Mouse (Mus musculus): ENCODE measurements around the gene Atp6v0d1. TPM values are rescaled to one million over a fixed set of nuclear protein-coding genes. Genes with fewer than 3 reads are reported as not detected.
"Not testable (repeated sequence)": the region's sequence is repeated elsewhere in the genome, so short reads cannot be mapped to it uniquely, and the experiment has no call there.

Gene Atp6v0d1
- polyA plus RNA-seq, 1 experiment from 2014 or later, result 110 TPM

GRCm38 (mm10) chr8:105566703-105567595 is 1.1 kb upstream of the Atp6v0d1 start:
- peaks cover 2% of the 10 kb centered on the region; the same call in 1 of the 2 replicates for H3K36me3 ChIP-seq
- peaks cover 9% of the 10 kb centered on the region; the same call in 1 of the 2 replicates for H3K27me3 ChIP-seq
- ATAC-seq (ENCODE audit: low FRiP score, low read depth), result no peak
- H3K9ac ChIP-seq (replicated peaks), result peak overlapping the region; percentile 66
- H3K4me3 ChIP-seq, result peak overlapping the region; percentile 78
- H3K4me2 ChIP-seq (replicated peaks), result peak overlapping the region; percentile 85
- no peaks in the 10 kb centered on the region for H3K9me3 ChIP-seq
- WGBS, result 29% methylated on average over 27 of the region's 27 CpGs
- peaks cover 20% of the 10 kb centered on the region for H3K4me1 ChIP-seq
- no peak overlapping the region for H3K27ac ChIP-seq (replicated peaks)

GRCm38 (mm10) chr8:105565401-105565881 is 406 bp downstream of the Atp6v0d1 start:
- WGBS, result 1% methylated on average over 31 of the region's 31 CpGs
- Histone ChIP-seq H3K27ac (replicated peaks) (peak overlapping the region; percentile 77), H3K4me3 (peak overlapping the region; percentile 78), H3K4me1 (peaks cover 20% of the 10 kb centered on the region), H3K9me3 (no peaks in the 10 kb centered on the region), H3K36me3 (peaks cover 5% of the 10 kb centered on the region; the same call in 1 of the 2 replicates), H3K4me2 (replicated peaks) (peak overlapping the region; percentile 85), H3K9ac (replicated peaks) (peak overlapping the region; percentile 80), H3K27me3 (peaks cover 9% of the 10 kb centered on the region; the same call in 1 of the 2 replicates)
- peak; percentile 80 for ATAC-seq (ENCODE audit: low FRiP score, low read depth)

GRCm38 (mm10) chr8:105564573-105565229 is 1.1 kb downstream of the Atp6v0d1 start:
- peak overlapping the region; percentile 80 for H3K9ac ChIP-seq (replicated peaks)
- not testable (repeated sequence) for H3K36me3 ChIP-seq; H3K9me3 ChIP-seq; ATAC-seq (ENCODE audit: low FRiP score, low read depth); H3K27me3 ChIP-seq
- peak overlapping the region; percentile 78 for H3K4me3 ChIP-seq
- peaks cover 20% of the 10 kb centered on the region for H3K4me1 ChIP-seq
- peak overlapping the region; percentile 85 for H3K4me2 ChIP-seq (replicated peaks)
- 88% methylated on average over 9 of the region's 9 CpGs for WGBS
- 0 out of 2 replicates have a peak overlapping the region, but pooled peaks have one; percentile 77 for H3K27ac ChIP-seq (replicated peaks)

- H3K4me2 ChIP-seq (replicated peaks), result no peak overlapping the region
- no peaks in the 10 kb centered on the region for H3K9me3 ChIP-seq
- H3K4me1 ChIP-seq, result peaks cover 20% of the 10 kb centered on the region
- no peak overlapping the region for H3K4me3 ChIP-seq
- ATAC-seq (ENCODE audit: low FRiP score, low read depth), result no peak
- peaks cover 5% of the 10 kb centered on the region; the same call in 1 of the 2 replicates for H3K36me3 ChIP-seq
- H3K27ac ChIP-seq (replicated peaks), result no peak overlapping the region
- H3K27me3 ChIP-seq, result peaks cover 9% of the 10 kb centered on the region; the same call in 1 of the 2 replicates
- WGBS, result 95% methylated on average over 1 of the region's 1 CpGs
- H3K9ac ChIP-seq (replicated peaks), result no peak overlapping the region
Observed at GRCm38 (mm10) chr8:105563871-105564270, 2.0 kb downstream of the Atp6v0d1 start.

- Histone ChIP-seq H3K9ac (replicated peaks) (no peak overlapping the region), H3K4me2 (replicated peaks) (no peak overlapping the region), H3K9me3 (no peaks in the 10 kb centered on the region), H3K27ac (replicated peaks) (no peak overlapping the region), H3K4me1 (peaks cover 20% of the 10 kb centered on the region), H3K4me3 (no peak overlapping the region), H3K27me3 (peaks cover 9% of the 10 kb centered on the region; the same call in 1 of the 2 replicates), H3K36me3 (peaks cover 12% of the 10 kb centered on the region; the same call in 1 of the 2 replicates)
- no peak for ATAC-seq (ENCODE audit: low FRiP score, low read depth)
- WGBS, result 91% methylated on average over 3 of the region's 3 CpGs
Observed at GRCm38 (mm10) chr8:105562863-105563262, 3.0 kb downstream of the Atp6v0d1 start.

- no peak overlapping the region for H3K9ac ChIP-seq (replicated peaks)
- no peak overlapping the region for H3K4me2 ChIP-seq (replicated peaks)
- H3K27me3 ChIP-seq, result no peaks in the 10 kb centered on the region
- no peak for ATAC-seq (ENCODE audit: low FRiP score, low read depth)
- H3K36me3 ChIP-seq, result 0 out of 2 replicates have a peak, but pooled peaks cover 7% of the 10 kb centered on the region
- H3K27ac ChIP-seq (replicated peaks), result no peak overlapping the region
- 80% methylated on average over 3 of the region's 3 CpGs for WGBS
- no peaks in the 10 kb centered on the region for H3K9me3 ChIP-seq
- H3K4me1 ChIP-seq, result no peaks in the 10 kb centered on the region
- no peak overlapping the region for H3K4me3 ChIP-seq
Observed at GRCm38 (mm10) chr8:105555230-105555629, 10.6 kb downstream of the Atp6v0d1 start.

- no peak overlapping the region for H3K9ac ChIP-seq (replicated peaks)
- H3K4me3 ChIP-seq, result no peak overlapping the region
- 0 out of 2 replicates have a peak, but pooled peaks cover 7% of the 10 kb centered on the region for H3K36me3 ChIP-seq
- H3K9me3 ChIP-seq, result no peaks in the 10 kb centered on the region
- H3K27ac ChIP-seq (replicated peaks), result no peak overlapping the region
- no peak overlapping the region for H3K4me2 ChIP-seq (replicated peaks)
- H3K27me3 ChIP-seq, result no peaks in the 10 kb centered on the region
- peak; percentile 27; the same call in 1 of the 2 replicates for ATAC-seq (ENCODE audit: low FRiP score, low read depth)
- no peaks in the 10 kb centered on the region for H3K4me1 ChIP-seq
Observed at GRCm38 (mm10) chr8:105554087-105554486, 11.8 kb downstream of the Atp6v0d1 start.

- ATAC-seq (ENCODE audit: low FRiP score, low read depth), result no peak
- no peak overlapping the region for H3K9ac ChIP-seq (replicated peaks)
- no peak overlapping the region for H3K4me2 ChIP-seq (replicated peaks)
- H3K4me1 ChIP-seq, result no peaks in the 10 kb centered on the region
- H3K36me3 ChIP-seq, result no peaks in the 10 kb centered on the region
- H3K27me3 ChIP-seq, result no peaks in the 10 kb centered on the region
- H3K9me3 ChIP-seq, result no peaks in the 10 kb centered on the region
- no peak overlapping the region for H3K4me3 ChIP-seq
- 77% methylated on average over 1 of the region's 1 CpGs for WGBS
- H3K27ac ChIP-seq (replicated peaks), result no peak overlapping the region
Observed at GRCm38 (mm10) chr8:105552824-105553223, 13.0 kb downstream of the Atp6v0d1 start.

- Histone ChIP-seq H3K4me2 (replicated peaks) (no peak overlapping the region), H3K36me3 (no peaks in the 10 kb centered on the region), H3K9ac (replicated peaks) (no peak overlapping the region), H3K27ac (replicated peaks) (no peak overlapping the region), H3K4me3 (no peak overlapping the region), H3K9me3 (no peaks in the 10 kb centered on the region), H3K27me3 (no peaks in the 10 kb centered on the region), H3K4me1 (no peaks in the 10 kb centered on the region)
- WGBS, result 87% methylated on average over 2 of the region's 2 CpGs
- ATAC-seq (ENCODE audit: low FRiP score, low read depth), result no peak
Observed at GRCm38 (mm10) chr8:105552032-105552431, 13.8 kb downstream of the Atp6v0d1 start.

GRCm38 (mm10) chr8:105550083-105550482 is 15.8 kb downstream of the Atp6v0d1 start:
- no peaks in the 10 kb centered on the region for H3K9me3 ChIP-seq
- H3K4me1 ChIP-seq, result no peaks in the 10 kb centered on the region
- H3K4me3 ChIP-seq, result no peak overlapping the region
- no peak overlapping the region for H3K27ac ChIP-seq (replicated peaks)
- no peaks in the 10 kb centered on the region for H3K27me3 ChIP-seq
- no peak overlapping the region for H3K4me2 ChIP-seq (replicated peaks)
- 85% methylated on average over 2 of the region's 2 CpGs for WGBS
- H3K36me3 ChIP-seq, result no peaks in the 10 kb centered on the region
- no peak overlapping the region for H3K9ac ChIP-seq (replicated peaks)
- no peak for ATAC-seq (ENCODE audit: low FRiP score, low read depth)

GRCm38 (mm10) chr8:105549506-105549905 is 16.3 kb downstream of the Atp6v0d1 start:
- Histone ChIP-seq H3K9ac (replicated peaks) (no peak overlapping the region), H3K27ac (replicated peaks) (no peak overlapping the region), H3K27me3 (no peaks in the 10 kb centered on the region), H3K36me3 (no peaks in the 10 kb centered on the region), H3K4me2 (replicated peaks) (no peak overlapping the region), H3K9me3 (no peaks in the 10 kb centered on the region), H3K4me1 (no peaks in the 10 kb centered on the region), H3K4me3 (no peak overlapping the region)
- no peak for ATAC-seq (ENCODE audit: low FRiP score, low read depth)
- WGBS, result 90% methylated on average over 1 of the region's 1 CpGs
